Mouse (Mus musculus) megakaryocyte, adult 5-6 weeks (primary cell): Measurements from ENCODE around the gene Tmem267. TPM values are rescaled to one million over a fixed set of nuclear protein-coding genes. Genes with fewer than 3 reads are reported as not detected.
"Not testable (repeated sequence)": the region's sequence is repeated elsewhere in the genome, so short reads cannot be mapped to it uniquely, and the experiment has no call there.

Source experiments
- ATAC-seq: 2 replicates; pipeline ENCODE4 v1.8.0; 2016; ENCODE audit warnings: mild to moderate bottlenecking, inconsistent platforms; ENCODE audit not compliant: poor library complexity, severe bottlenecking
- total RNA-seq, 2 experiments: library from RNA; stranded (forward) in 1 of 2; stranded (reverse) in 1 of 2; fragments of 153-499, 151-499 nt in 1 of 2; fragments of 221-1000, 200-1000 nt in 1 of 2; gene quantifications; 2 replicates each; pipeline versions ENCODE4 v1.2.3 to v1.2.4; 2015 to 2017

Tmem267 gene
- total RNA-seq (2015) (3.4 and 7.4 TPM in 2 replicates), total RNA-seq (2017) (0.66 and 1.6 TPM in 2 replicates)

- no peak for ATAC-seq
Measured at GRCm38 (mm10) chr13:119487880-119488580, at the start of gene Tmem267, which contains the start of gene 3110070M22Rik. Gene Tmem267 (plus strand): TSS chr13:119488039. Gene 3110070M22Rik (minus strand): TSS chr13:119488383.

- ATAC-seq: 0 out of 2 replicates have a peak, but pooled peaks have one; percentile 40
Measured at GRCm38 (mm10) chr13:119442244-119442643, 45.6 kb upstream of the Tmem267 start.

DNA sequence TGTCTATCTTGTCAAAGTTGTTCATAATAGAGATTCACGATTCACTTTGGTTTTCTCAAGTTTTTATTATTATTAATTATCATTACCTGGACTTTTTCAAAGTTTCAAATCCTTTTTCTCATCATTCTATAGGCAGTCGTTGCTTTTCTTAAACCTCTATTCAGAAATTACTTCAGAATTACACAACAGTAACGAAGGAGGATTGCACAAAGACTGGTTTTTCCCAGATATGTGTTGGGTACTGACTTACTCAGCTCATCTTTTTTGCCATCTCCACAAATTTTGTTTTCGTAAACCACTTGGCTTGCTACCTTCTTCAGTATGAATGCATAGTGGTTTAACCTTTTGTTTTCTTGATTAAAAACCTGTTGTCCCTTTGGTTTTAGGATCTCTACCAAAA lies 34.3 kb upstream of the Tmem267 start:
- no peak for ATAC-seq

DNA sequence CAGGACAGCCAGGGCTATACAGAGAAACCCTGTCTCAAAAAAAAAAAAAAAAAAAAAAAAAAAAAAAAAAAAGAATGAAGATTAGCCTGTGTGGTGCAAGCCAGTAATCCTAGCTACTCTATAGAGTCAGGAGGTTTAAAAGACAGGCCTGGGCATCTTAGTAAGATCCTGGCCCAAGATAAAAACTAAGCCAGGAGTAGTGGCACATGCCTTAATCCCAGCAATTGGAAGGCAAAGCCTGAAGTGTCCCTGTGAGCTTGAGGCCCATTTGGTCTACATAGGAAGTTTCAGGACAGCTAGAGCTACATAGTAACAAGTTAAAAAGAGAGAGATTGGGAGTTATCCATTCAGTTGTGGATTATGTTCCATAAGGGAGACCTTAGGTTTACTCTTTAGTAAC lies 32.8 kb upstream of the Tmem267 start:
- no peak for ATAC-seq

- no peak for ATAC-seq
Measured at GRCm38 (mm10) chr13:119456342-119456741, 31.5 kb upstream of the Tmem267 start.

DNA sequence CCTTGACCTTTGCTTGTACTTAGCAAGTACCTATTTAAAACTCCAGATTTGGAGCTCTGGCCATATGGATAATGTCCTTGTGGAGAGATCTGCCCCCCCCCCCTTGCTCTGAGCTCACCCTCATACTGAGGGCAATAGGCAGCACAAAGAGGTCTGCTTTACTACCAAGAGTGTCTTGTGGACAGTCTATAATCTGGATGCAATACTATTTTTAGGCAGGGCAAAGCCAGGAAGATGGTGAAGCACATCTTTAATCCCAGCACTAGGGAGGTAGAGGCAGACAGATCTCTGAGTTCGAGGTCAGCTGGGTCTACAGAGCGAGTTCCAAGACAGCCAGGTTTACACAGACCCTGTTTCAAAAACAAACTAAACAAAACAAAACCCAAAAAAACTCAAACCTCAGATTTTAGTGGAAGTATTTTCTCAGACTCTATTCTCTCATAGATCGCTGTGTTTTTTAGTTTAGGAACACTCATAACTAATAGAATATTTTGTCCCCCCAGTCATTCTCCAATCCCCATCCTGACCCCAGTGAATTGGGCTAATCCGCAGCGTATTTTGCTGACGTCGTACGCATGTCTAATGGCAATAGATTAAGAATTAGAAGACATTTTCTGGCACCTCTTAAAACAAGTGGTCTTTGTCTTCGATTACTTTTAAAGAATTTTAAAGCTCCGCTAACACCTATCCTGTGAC lies 25.8 kb upstream of the Tmem267 start:
- ATAC-seq: peak; percentile 48

- ATAC-seq: peak; percentile 97
Measured at GRCm38 (mm10) chr13:119462596-119463560, 25.0 kb upstream of the Tmem267 start, which contains the start of gene 4833420G17Rik. Gene 4833420G17Rik (plus strand): TSS chr13:119462768.

DNA sequence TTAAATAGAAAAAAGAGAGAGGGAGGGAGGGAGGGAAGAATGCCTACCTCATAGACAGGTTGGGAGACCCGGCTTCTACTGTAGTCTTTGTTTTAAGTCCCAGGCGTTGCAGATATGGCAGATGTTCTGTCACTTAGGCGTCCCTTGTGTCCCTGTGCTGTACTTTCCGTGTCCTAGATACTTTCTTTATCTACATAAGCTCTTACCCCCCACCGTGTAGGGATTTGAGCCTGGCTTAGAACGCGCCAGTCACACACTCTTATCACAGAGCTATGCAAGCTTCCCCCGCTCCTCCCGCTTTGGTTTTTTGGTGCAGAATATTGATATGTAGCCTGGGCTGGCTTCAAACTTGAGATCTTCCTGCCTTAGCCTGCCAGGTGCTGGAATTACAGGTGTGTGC lies 11.2 kb upstream of the Tmem267 start:
- no peak for ATAC-seq

GRCm38 (mm10) chr13:119477789-119478188 lies 10.1 kb upstream of the Tmem267 start:
- no peak for ATAC-seq

DNA sequence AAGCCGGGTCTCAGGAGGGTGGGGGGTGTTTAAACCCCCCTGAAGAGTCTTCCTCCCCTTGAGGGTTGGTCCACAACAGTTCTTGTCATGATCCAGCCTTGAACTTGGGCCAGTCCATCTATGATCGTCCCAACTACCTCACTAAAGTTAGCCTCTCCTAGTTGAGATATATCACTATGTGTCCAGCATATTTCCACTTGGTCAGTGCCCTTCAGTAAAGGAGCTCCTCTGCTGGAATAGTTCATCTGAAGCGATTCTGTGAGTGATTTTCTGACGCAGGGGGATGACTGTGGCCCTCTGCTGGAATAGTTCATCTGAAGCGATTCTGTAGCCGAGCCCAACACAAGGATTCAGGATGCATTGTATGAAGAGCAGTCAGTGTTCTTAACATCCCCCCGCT lies 485 bp upstream of the Tmem267 start:
- ATAC-seq: no peak

GRCm38 (mm10) chr13:119492083-119492482 lies 4.2 kb downstream of the Tmem267 start:
- ATAC-seq: not testable (repeated sequence)

GRCm38 (mm10) chr13:119494938-119495337 lies 7.1 kb downstream of the Tmem267 start:
- peak; percentile 35; the same call in 1 of the 2 replicates for ATAC-seq

DNA sequence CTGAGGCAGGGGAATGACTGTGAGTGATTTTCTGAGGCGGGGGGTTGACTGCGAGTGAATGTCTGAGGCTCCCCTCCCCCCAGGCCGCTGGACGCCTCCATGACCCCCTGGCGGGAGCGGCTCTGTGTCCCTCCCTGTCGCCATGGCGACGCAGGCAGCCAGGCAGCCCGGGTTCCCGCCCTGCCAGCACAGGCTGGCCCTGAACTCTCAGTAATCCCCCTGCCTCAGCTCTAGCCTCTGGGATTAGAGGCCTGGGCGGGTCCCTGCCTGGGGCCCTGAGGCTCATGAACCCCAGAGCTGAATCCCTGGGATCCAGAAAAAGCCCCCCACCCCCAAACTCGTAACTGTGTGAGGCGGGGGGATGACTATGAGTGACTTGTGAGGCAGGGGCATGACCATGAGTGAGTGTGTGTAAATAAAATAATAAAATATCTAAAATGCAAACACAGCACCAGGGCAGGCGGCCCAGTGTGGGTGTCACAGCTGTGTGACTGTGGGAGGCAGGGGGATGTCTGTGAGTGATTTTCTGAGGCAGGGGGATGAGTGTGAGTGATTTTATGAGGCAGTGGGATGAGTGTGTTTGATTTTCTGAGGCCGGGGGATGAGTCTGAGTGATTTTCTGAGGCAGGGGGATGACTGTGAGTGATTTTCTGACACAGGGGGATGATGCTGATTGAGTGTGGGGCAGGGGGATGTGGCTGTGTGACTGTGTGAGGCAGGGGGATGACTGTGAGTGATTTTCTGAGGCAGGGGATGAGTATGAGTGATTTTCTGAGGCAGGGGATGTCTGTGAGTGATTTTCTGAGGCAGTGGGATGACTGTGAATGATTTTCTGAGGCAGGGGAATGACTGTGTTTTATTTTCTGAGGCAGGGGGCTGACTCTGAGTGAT lies 108.7 kb downstream of the Tmem267 start:
- peak; percentile 48 for ATAC-seq

GRCm38 (mm10) chr13:119598466-119598865 lies 110.6 kb downstream of the Tmem267 start:
- not testable (repeated sequence) for ATAC-seq

- ATAC-seq: not testable (repeated sequence)
Measured at GRCm38 (mm10) chr13:119599066-119599465, 111.2 kb downstream of the Tmem267 start.

DNA sequence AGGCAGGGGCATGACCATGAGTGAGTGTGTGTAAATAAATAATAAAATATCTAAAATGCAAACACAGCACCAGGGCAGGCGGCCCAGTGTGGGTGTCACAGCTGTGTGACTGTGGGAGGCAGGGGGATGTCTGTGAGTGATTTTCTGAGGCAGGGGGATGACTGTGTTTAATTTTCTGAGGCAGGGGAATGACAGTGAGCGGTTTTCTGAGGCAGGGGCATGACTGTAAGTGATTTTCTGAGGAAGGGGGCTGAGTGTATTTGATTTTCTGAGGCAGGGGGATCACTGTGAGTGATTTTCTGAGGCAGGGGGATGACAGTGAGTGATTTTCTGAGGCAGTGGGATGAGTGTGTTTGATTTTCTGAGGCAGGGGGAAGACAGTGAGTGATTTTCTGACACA lies 111.7 kb downstream of the Tmem267 start:
- not testable (repeated sequence) for ATAC-seq

GRCm38 (mm10) chr13:119600166-119600565 lies 112.3 kb downstream of the Tmem267 start:
- not testable (repeated sequence) for ATAC-seq

- ATAC-seq: not testable (repeated sequence)
Measured at GRCm38 (mm10) chr13:119602688-119603331, 115.0 kb downstream of the Tmem267 start.

DNA sequence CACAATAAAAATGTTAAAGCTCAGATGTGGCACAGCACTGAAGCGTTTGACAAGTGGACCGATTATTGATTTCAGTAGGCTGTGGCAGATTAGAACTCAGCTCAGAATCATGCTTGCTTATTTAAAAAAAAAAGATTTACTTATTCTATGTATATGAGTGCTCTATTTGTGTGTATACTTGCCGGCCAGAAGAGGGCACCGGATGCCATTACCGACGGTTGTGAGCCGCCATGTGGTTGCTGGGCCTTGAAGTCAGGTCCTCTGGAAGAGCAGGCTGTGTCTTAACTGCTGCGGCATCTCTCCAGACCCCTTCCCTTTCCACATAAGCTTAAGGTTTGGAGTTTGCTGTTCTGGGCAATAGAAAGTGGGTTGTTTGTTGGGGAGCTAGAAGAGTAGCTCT lies 116.1 kb downstream of the Tmem267 start:
- ATAC-seq: not testable (repeated sequence)
